Mouse (Mus musculus) cerebellum, adult 11-12 months (tissue): ENCODE results near the gene H2-Ab1.
A peak's percentile ranks its signal among the peaks of the same experiment; 100 is the strongest.
"Not testable (repeated sequence)": the region's sequence is repeated elsewhere in the genome, so short reads cannot be mapped to it uniquely, and the experiment has no call there.

Source experiments
- DNase-seq: peaks from one replicate; pipeline ENCODE4 v3.0.0; 2022

Gene H2-Ab1

GRCm38 (mm10) chr17:34310526-34310925 lies 53.0 kb downstream of the H2-Ab1 start:
- not testable (repeated sequence) for DNase-seq

GRCm38 (mm10) chr17:34312185-34312584 lies 54.7 kb downstream of the H2-Ab1 start:
- DNase-seq, result no peak

- DNase-seq, result peak; percentile 19
Observed at GRCm38 (mm10) chr17:34313393-34313792, 55.9 kb downstream of the H2-Ab1 start.

GRCm38 (mm10) chr17:34314286-34314685 lies 56.8 kb downstream of the H2-Ab1 start:
- DNase-seq, result no peak

GRCm38 (mm10) chr17:34315512-34315911 lies 58.0 kb downstream of the H2-Ab1 start:
- DNase-seq, result no peak

- no peak for DNase-seq
Observed at GRCm38 (mm10) chr17:34316697-34317096, 59.2 kb downstream of the H2-Ab1 start.

GRCm38 (mm10) chr17:34317275-34317674 lies 59.8 kb downstream of the H2-Ab1 start:
- DNase-seq, result no peak
